Mouse (Mus musculus): ENCODE results near the gene Tmem161a. TPM values are rescaled to one million over a fixed set of nuclear protein-coding genes. Genes with fewer than 3 reads are reported as not detected.

Tmem161a gene
- 10 to 100 TPM; 25.3 to 54.7 TPM for polyA plus RNA-seq (2017; shearing (Covaris generic))

- peak; percentile 100 for ATAC-seq
Measured at GRCm38 (mm10) chr8:70172043-70172681, at the start of gene Tmem161a. Gene Tmem161a, plus strand, starts transcription at chr8:70172356.

GRCm38 (mm10) chr8:70122863-70123262, 49.3 kb upstream of the Tmem161a start:
- ATAC-seq: peak; percentile 60

GRCm38 (mm10) chr8:70124992-70125391, 47.2 kb upstream of the Tmem161a start:
- no peak for ATAC-seq

GRCm38 (mm10) chr8:70128435-70128834, 43.7 kb upstream of the Tmem161a start:
- no peak for ATAC-seq

GRCm38 (mm10) chr8:70129309-70129952, 42.7 kb upstream of the Tmem161a start:
- no peak for ATAC-seq

GRCm38 (mm10) chr8:70130066-70130465, 42.1 kb upstream of the Tmem161a start:
- no peak for ATAC-seq

GRCm38 (mm10) chr8:70131166-70131883, 40.8 kb upstream of the Tmem161a start, which contains the start of gene Nr2c2ap:
Gene Nr2c2ap, plus strand, starts transcription at chr8:70131333.
- peak; percentile 98 for ATAC-seq

- ATAC-seq: no peak
Measured at GRCm38 (mm10) chr8:70134086-70134485, 38.1 kb upstream of the Tmem161a start.

- ATAC-seq: no peak
Measured at GRCm38 (mm10) chr8:70134931-70135330, 37.2 kb upstream of the Tmem161a start.

- no peak for ATAC-seq
Measured at GRCm38 (mm10) chr8:70136591-70136990, 35.6 kb upstream of the Tmem161a start.

- ATAC-seq: no peak
Measured at GRCm38 (mm10) chr8:70137890-70138289, 34.3 kb upstream of the Tmem161a start.

GRCm38 (mm10) chr8:70139026-70139857, 32.9 kb upstream of the Tmem161a start, which contains the start of the genes Rfxank, Borcs8 and Mef2b:
Gene Rfxank, minus strand, starts transcription at chr8:70139154.
Gene Borcs8, plus strand, starts transcription at chr8:70139499.
Gene Mef2b, plus strand, starts transcription at chr8:70139711.
- ATAC-seq: peak; percentile 89

GRCm38 (mm10) chr8:70139981-70140380, 32.2 kb upstream of the Tmem161a start:
- ATAC-seq: no peak

GRCm38 (mm10) chr8:70147678-70148607, 24.2 kb upstream of the Tmem161a start:
- ATAC-seq: no peak

- ATAC-seq: no peak
Measured at GRCm38 (mm10) chr8:70150158-70150557, 22.0 kb upstream of the Tmem161a start.

- peak; percentile 94 for ATAC-seq
Measured at GRCm38 (mm10) chr8:70152537-70153257, 19.5 kb upstream of the Tmem161a start.

- no peak for ATAC-seq
Measured at GRCm38 (mm10) chr8:70157240-70157800, 14.8 kb upstream of the Tmem161a start.

GRCm38 (mm10) chr8:70158069-70158853, 13.9 kb upstream of the Tmem161a start:
- ATAC-seq: peak; percentile 76

GRCm38 (mm10) chr8:70159211-70159610, 12.9 kb upstream of the Tmem161a start:
- no peak for ATAC-seq

Data from CD4-positive, CD25-positive, alpha-beta regulatory T cell, adult 4 months (primary cell).